Mouse (Mus musculus): ENCODE measurements at regions not wholly inside any gene's neighbourhood (a gene's known extent, or its start where the extent isn't known, plus 50 kb on each side); places are given as distances from the start of the nearest gene placed in this dataset.
"Not testable (repeated sequence)": the region's sequence is repeated elsewhere in the genome, so short reads cannot be mapped to it uniquely, and the experiment has no call there.

GRCm38 (mm10) chr4:146263038-146263685, 106.5 kb downstream of the Zfp600 start:
- Histone ChIP-seq H3K4me3 (ENCODE audit: low read length) (peak overlapping the region; percentile 40), H3K4me2 (ENCODE audit: low read depth, low read length) (peak overlapping the region; percentile 50), H3K9ac (ENCODE audit: low read depth, low read length) (peak overlapping the region; percentile 49; the same call in 1 of the 2 replicates)
- H3K4me1 ChIP-seq (ENCODE audit: control insufficient read depth, insufficient read depth, low read length); H3K9me3 ChIP-seq (ENCODE audit: control insufficient read depth, low read length); H3K27me3 ChIP-seq (replicated peaks; ENCODE audit: control insufficient read depth, insufficient read depth, low read length); H3K27ac ChIP-seq (ENCODE audit: low read length); H3K36me3 ChIP-seq (ENCODE audit: control insufficient read depth, insufficient read depth, low read length): not testable (repeated sequence)
- ATAC-seq: peak; percentile 94
- WGBS: 9% methylated on average over 27 of the region's 51 CpGs

- not testable (repeated sequence) for H3K36me3 ChIP-seq (ENCODE audit: control insufficient read depth, insufficient read depth, low read length); H3K4me3 ChIP-seq (ENCODE audit: low read length); H3K9me3 ChIP-seq (ENCODE audit: control insufficient read depth, low read length); H3K4me1 ChIP-seq (ENCODE audit: control insufficient read depth, insufficient read depth, low read length); H3K9ac ChIP-seq (ENCODE audit: low read depth, low read length); H3K27me3 ChIP-seq (replicated peaks; ENCODE audit: control insufficient read depth, insufficient read depth, low read length); ATAC-seq; H3K4me2 ChIP-seq (ENCODE audit: low read depth, low read length); H3K27ac ChIP-seq (ENCODE audit: low read length)
- WGBS: 45% methylated on average over 2 of the region's 5 CpGs
Measured at GRCm38 (mm10) chr4:146263790-146264189, 107.2 kb downstream of the Zfp600 start.

- H3K4me1 ChIP-seq (ENCODE audit: control insufficient read depth, insufficient read depth, low read length); H3K4me3 ChIP-seq (ENCODE audit: low read length); H3K9ac ChIP-seq (ENCODE audit: low read depth, low read length); H3K4me2 ChIP-seq (ENCODE audit: low read depth, low read length); H3K27me3 ChIP-seq (replicated peaks; ENCODE audit: control insufficient read depth, insufficient read depth, low read length); H3K9me3 ChIP-seq (ENCODE audit: control insufficient read depth, low read length); H3K27ac ChIP-seq (ENCODE audit: low read length); H3K36me3 ChIP-seq (ENCODE audit: control insufficient read depth, insufficient read depth, low read length): not testable (repeated sequence)
- WGBS: no CpG with 5 or more reads among the region's 14 CpGs
- peak; percentile 56 for ATAC-seq
Measured at GRCm38 (mm10) chr4:146270119-146270747, 113.6 kb downstream of the Zfp600 start.
